Mouse (Mus musculus) embryonic facial prominence, embryonic 11.5 days (tissue): Measurements from ENCODE around the gene Tmem150b. TPM values are rescaled to one million over a fixed set of nuclear protein-coding genes. Genes with fewer than 3 reads are reported as not detected.

ENCODE experiments used
- ATAC-seq: fragments of 200-750 bp; cut with Nextera tagmentation; replicated peaks from 2 replicates; pipeline ENCODE4 v1.8.0; 2017; ENCODE audit warnings: low read depth; ENCODE audit not compliant: insufficient number of reproducible peaks, low FRiP score, low TSS enrichment
- DNase-seq: peaks from one replicate; pipeline ENCODE4 v3.0.0-alpha.2; 2015; ENCODE audit warnings: low spot score
- H3K27ac ChIP-seq: fragments of 300-500 bp; sonication (generic); replicated peaks from 2 replicates; pipeline ENCODE4 v1.5.1; 2014; ENCODE audit warnings: mild to moderate bottlenecking, low read depth, low read length, control low read depth
- H3K27me3 ChIP-seq: fragments of 300-500 bp; sonication (generic); 2 replicates; pipeline ENCODE4 v1.6.1; 2014; ENCODE audit warnings: mild to moderate bottlenecking, low read length, moderate library complexity, mixed read lengths; ENCODE audit not compliant: control insufficient read depth, insufficient read depth
- H3K36me3 ChIP-seq: fragments of 300-500 bp; sonication (generic); replicated peaks from 2 replicates; pipeline ENCODE4 v1.6.1; 2014; ENCODE audit warnings: low read depth, mild to moderate bottlenecking, low read length, moderate library complexity, mixed read lengths; ENCODE audit not compliant: control insufficient read depth, insufficient read depth
- H3K4me1 ChIP-seq: fragments of 300-500 bp; sonication (generic); 2 replicates; pipeline ENCODE4 v1.6.1; 2014; ENCODE audit warnings: low read length, mixed read lengths; ENCODE audit not compliant: control insufficient read depth, insufficient read depth
- H3K4me2 ChIP-seq: fragments of 300-500 bp; sonication (generic); 2 replicates; pipeline ENCODE4 v1.6.1; 2014; ENCODE audit warnings: low read depth, mild to moderate bottlenecking, control low read depth, low read length, moderate library complexity
- H3K4me3 ChIP-seq: fragments of 300-500 bp; sonication (generic); 2 replicates; pipeline ENCODE4 v1.5.1; 2014; ENCODE audit warnings: low read depth, low read length, control low read depth
- H3K9ac ChIP-seq: fragments of 300-500 bp; sonication (generic); replicated peaks from 2 replicates; pipeline ENCODE4 v1.6.1; 2014; ENCODE audit warnings: mild to moderate bottlenecking, control low read depth, low read length
- H3K9me3 ChIP-seq: fragments of 300-500 bp; sonication (generic); replicated peaks from 2 replicates; pipeline ENCODE4 v1.6.1; 2016; ENCODE audit warnings: mild to moderate bottlenecking, low read length, inconsistent platforms, mixed read lengths; ENCODE audit not compliant: control insufficient read depth
- WGBS: fragments of 180-500 bp; shearing (Covaris S2); extraction: QIAGEN DNeasy Blood & Tissue Kit; methylation state at CpG from one replicate; pipeline ENCODE4 v1.1.7; 2014; 5-methylcytosine and 5-hydroxymethylcytosine counted together
- polyA plus RNA-seq: library from polyadenylated mRNA; unstranded; fragments of >200 nt; fragmentation: Nextera tagmentation; extraction: Ambion mirVana; gene quantifications from 2 replicates; pipeline ENCODE4 v1.2.1, GENCODE M21; 2014

Tmem150b gene
- polyA plus RNA-seq, 1 experiment from 2014 or later = not detected

DNA sequence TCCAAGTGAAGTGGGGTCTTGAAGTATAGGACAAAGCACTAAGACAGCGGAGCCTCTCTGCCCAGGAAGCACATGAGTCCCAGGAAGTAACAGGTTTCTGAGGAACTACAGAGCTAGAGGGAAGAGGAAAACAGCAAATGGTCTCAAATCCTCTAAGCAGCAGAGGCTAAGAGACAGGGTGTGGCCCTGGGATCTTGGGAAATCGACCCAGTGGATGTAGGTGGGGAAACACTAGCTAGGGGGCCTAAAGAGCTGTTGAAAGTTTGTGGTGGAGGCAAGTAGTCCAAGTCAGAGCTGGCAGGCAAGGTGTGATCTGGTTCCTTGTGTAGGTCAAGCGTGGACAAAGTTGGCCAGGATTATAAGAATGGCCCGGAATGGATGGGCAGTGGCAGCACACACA is 23.3 kb upstream of the Tmem150b start:
- H3K27ac ChIP-seq = no peak overlapping the region
- H3K4me2 ChIP-seq = no peak overlapping the region
- peaks cover 6% of the 10 kb centered on the region for H3K36me3 ChIP-seq
- no peak for ATAC-seq
- no peaks in the 10 kb centered on the region for H3K9me3 ChIP-seq
- no peak for DNase-seq
- H3K4me1 ChIP-seq = no peaks in the 10 kb centered on the region
- no peak overlapping the region for H3K4me3 ChIP-seq
- no peak overlapping the region for H3K9ac ChIP-seq
- WGBS = 78% methylated on average over 4 of the region's 4 CpGs
- no peaks in the 10 kb centered on the region for H3K27me3 ChIP-seq

DNA sequence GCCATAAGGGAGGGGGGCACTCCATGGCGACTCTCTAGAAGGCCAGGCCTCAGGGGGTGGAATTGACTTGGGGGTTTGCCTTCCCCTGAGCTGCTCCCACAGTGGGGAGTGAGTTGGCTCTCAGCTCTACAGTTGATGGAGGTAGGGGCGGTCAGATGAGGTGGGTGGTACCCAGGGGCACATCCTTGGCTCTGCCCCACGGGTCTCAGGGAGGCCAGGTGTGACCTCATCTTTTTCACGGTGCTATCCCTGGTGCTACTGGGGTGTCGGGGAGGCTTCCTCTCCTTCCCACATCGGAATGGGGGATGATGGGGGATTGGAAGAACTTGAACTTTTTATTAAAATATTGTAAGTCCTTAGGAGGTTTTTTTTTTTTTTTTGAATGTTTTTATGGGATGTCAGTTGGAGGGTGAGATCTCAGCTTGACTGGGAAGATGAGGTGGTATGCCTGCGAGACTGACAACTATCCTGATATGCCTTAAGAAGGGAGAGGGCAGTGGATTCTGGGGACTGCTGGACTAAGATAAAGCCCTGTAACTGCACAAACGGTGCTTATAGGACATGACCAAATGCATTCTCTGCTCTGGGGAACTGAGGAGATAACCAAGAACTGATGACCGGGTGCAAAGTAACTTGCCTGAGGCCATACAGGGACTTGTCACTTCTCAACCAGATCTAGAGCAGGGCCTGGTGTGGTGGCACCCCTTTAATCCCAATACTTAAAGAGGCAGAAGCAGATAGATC is 22.3 kb upstream of the Tmem150b start:
- Histone ChIP-seq H3K9me3 (no peaks in the 10 kb centered on the region), H3K9ac (no peak overlapping the region), H3K4me3 (no peak overlapping the region), H3K4me1 (no peaks in the 10 kb centered on the region), H3K4me2 (no peak overlapping the region), H3K36me3 (peaks cover 8% of the 10 kb centered on the region), H3K27ac (no peak overlapping the region), H3K27me3 (no peaks in the 10 kb centered on the region)
- WGBS = 79% methylated on average over 9 of the region's 9 CpGs
- ATAC-seq (no peak), DNase-seq (no peak)

DNA sequence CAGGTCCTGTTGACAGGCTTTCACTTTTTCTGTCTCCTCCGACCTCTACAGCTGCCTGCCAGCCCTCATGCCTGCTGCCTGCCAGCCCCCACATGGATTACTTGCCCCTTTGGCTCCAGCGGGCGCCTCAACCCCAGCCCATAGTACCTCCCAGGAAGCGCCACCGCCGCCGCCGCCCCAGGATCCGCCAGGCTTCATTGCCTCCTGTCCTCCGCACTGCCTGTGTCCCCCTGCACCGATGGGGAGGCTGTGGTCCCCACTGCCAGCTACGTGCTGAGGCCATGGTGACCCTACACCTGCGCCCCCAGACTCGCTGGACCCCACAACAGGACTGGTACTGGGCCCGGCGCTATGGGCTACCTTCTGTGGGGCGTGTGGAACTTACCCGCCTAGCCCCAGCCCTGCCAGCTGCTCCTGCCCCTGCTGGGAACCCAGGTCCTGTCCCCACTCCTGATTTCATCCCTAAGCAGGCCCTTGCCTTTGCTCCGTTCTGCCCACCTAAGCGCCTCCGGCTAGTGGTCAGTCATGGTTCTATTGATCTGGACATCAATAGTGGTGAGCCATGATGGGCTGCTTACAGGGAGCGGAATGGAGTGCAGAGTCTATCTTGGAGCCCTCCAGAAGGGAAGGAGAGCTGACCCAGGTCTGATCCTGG is 21.4 kb upstream of the Tmem150b start:
- Histone ChIP-seq H3K4me1 (no peaks in the 10 kb centered on the region), H3K9ac (no peak overlapping the region), H3K27ac (no peak overlapping the region), H3K36me3 (peaks cover 8% of the 10 kb centered on the region), H3K4me2 (no peak overlapping the region), H3K27me3 (no peaks in the 10 kb centered on the region), H3K4me3 (no peak overlapping the region), H3K9me3 (no peaks in the 10 kb centered on the region)
- 83% methylated on average over 22 of the region's 22 CpGs for WGBS
- ATAC-seq (no peak), DNase-seq (no peak)

DNA sequence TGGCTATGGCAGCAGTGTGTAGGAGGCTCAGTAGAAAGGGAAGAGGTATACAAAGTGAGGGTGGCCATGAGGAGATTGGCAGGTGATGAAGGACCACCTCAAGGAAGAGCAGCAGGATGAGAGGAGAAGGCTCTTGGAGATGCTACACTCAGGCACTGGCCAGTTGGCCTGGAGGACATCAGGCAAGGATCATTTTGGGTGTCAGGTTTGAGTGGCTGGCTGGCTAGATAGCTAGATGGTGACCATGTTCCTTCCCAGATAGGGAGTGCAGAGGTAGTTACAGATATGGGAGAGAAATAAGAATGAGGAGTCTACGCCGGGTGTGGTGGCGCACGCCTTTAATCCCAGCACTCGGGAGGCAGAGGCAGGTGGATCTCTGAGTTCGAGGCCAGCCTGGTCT is 19.8 kb upstream of the Tmem150b start:
- Histone ChIP-seq H3K9ac (no peak overlapping the region), H3K9me3 (no peaks in the 10 kb centered on the region), H3K27ac (no peak overlapping the region), H3K4me1 (no peaks in the 10 kb centered on the region), H3K27me3 (no peaks in the 10 kb centered on the region), H3K4me2 (no peak overlapping the region), H3K4me3 (no peak overlapping the region), H3K36me3 (peaks cover 8% of the 10 kb centered on the region)
- ATAC-seq (no peak), DNase-seq (no peak)
- WGBS = 94% methylated on average over 5 of the region's 6 CpGs

DNA sequence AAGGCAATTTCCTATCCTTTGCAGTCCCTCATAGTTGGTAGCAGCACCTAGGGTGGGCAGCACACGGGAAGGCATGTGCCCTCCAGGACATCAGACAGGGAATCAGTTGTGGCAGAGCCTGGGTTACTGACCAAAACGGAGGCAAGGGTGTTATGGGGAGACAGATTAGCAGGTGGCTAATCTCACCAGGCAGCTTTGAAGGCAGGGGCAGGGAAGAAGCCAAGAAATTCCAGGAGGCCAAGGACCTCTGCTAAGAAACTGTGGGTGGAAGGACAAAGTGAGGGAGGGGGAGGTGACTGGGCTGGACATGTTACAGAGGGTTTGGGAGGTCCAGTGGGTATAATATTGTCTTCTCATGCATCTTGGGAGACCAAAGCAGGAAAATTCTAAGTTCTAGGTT is 18.3 kb upstream of the Tmem150b start:
- no peak for DNase-seq
- H3K4me1 ChIP-seq = no peaks in the 10 kb centered on the region
- H3K27me3 ChIP-seq = no peaks in the 10 kb centered on the region
- H3K27ac ChIP-seq = no peak overlapping the region
- WGBS = 70% methylated on average over 2 of the region's 2 CpGs
- ATAC-seq = no peak
- peaks cover 8% of the 10 kb centered on the region for H3K36me3 ChIP-seq
- H3K4me3 ChIP-seq = no peak overlapping the region
- H3K9ac ChIP-seq = no peak overlapping the region
- no peak overlapping the region for H3K4me2 ChIP-seq
- H3K9me3 ChIP-seq = no peaks in the 10 kb centered on the region

DNA sequence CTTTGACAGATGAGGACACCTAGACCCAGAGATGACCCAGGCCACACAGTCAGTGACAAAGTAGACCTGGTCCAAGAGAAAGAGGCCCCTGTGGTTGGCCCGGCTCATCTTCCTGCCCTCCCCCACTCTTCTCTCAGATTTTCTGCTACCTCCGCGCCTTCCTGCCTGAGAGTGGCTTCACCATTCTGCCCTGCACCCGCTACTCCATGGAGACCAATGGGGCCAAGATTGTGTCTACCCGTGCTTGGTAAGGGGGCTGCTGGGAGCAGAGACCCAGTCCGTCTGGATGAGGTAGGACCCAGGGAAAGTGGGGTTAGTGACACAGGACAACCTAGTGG is 17.4 kb upstream of the Tmem150b start:
- DNase-seq (no peak), ATAC-seq (no peak)
- Histone ChIP-seq H3K4me1 (no peaks in the 10 kb centered on the region), H3K27me3 (no peaks in the 10 kb centered on the region), H3K27ac (no peak overlapping the region), H3K9ac (peak overlapping the region; percentile 9; the same call in 1 of the 2 replicates), H3K9me3 (no peaks in the 10 kb centered on the region), H3K4me3 (0 out of 2 replicates have a peak overlapping the region, but pooled peaks have one; percentile 6), H3K36me3 (peaks cover 8% of the 10 kb centered on the region), H3K4me2 (no peak overlapping the region)
- WGBS = 90% methylated on average over 6 of the region's 6 CpGs

DNA sequence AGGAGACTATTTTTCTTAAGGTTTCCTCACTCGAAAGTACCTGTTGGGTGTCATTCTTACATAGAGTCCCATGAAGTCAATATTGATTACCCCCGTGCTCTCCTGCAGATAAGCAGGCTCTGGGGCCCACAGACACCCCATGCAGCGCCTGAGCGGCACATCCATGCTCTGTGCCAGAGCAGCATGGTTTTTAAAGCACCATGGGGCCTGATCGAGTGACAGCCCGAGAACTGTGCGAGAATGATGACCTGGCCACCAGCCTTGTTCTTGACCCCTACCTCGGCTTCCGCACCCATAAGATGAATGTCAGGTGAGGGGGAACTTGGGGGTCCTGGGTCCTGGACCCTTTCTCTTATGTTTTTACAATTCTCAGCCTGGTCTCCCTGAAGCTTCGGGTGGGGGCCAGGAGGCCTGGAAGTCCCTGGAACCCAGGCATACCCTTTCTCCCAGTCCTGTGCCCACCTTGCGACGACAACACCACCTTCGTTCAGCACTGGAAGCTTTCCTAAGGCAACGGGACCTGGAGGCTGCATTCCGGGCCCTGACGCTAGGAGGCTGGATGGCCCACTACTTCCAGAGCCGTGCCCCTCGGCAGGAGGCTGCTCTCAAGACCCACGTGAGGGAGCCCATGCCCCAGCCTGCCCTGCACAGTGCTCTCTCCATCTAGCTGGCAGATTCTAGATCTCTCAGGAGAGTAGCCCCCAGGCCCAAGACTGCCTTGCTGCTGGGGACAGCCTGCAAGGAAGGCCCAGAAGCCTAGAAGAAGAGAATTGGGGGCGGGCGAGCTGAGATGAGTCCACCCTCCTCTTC is 16.8 kb upstream of the Tmem150b start:
- no peak for DNase-seq
- Histone ChIP-seq H3K27ac (no peak overlapping the region), H3K4me2 (no peak overlapping the region), H3K9ac (no peak overlapping the region), H3K36me3 (peaks cover 8% of the 10 kb centered on the region), H3K9me3 (no peaks in the 10 kb centered on the region), H3K4me1 (no peaks in the 10 kb centered on the region), H3K4me3 (0 out of 2 replicates have a peak overlapping the region, but pooled peaks have one; percentile 6), H3K27me3 (no peaks in the 10 kb centered on the region)
- WGBS = 84% methylated on average over 21 of the region's 21 CpGs
- no peak for ATAC-seq

DNA sequence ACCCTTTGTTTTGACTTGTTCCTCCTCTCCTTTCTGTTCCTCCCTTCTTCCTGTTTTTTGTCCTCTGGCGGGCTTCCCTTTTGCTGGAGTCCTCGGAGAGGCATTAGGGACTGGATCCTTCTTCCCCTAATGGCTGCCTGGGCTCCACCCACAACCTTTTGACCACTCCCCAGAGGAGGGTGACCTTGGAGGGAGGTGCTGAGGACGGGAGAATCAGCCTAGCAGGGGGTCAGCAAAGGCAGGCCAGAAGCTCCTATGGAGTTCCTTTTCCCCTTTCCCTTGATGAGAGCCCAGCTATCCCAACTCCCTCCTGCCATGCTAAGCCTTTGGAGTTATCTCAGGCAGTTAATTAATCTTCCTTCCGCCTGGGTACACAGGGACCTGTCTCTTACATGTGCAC is 16.1 kb upstream of the Tmem150b start:
- H3K4me2 ChIP-seq = peak overlapping the region; percentile 88
- H3K27me3 ChIP-seq = no peaks in the 10 kb centered on the region
- DNase-seq = peak; percentile 33
- peaks cover 7% of the 10 kb centered on the region for H3K36me3 ChIP-seq
- H3K9me3 ChIP-seq = no peaks in the 10 kb centered on the region
- peak overlapping the region; percentile 81; the same call in 1 of the 2 replicates for H3K27ac ChIP-seq
- no peaks in the 10 kb centered on the region for H3K4me1 ChIP-seq
- peak overlapping the region; percentile 92 for H3K9ac ChIP-seq
- 10% methylated on average over 4 of the region's 4 CpGs for WGBS
- no peak for ATAC-seq
- peak overlapping the region; percentile 81 for H3K4me3 ChIP-seq
